Mouse (Mus musculus) lung, embryonic 14.5 days (tissue): ENCODE data around the gene Zfp82. TPM values are rescaled to one million over a fixed set of nuclear protein-coding genes. Genes with fewer than 3 reads are reported as not detected.

Source experiments
- ATAC-seq: fragments of 200-750 bp; cut with Nextera tagmentation; 2 replicates; pipeline ENCODE4 v1.8.0; 2017; ENCODE audit warnings: mild to moderate bottlenecking, moderate TSS enrichment, moderate library complexity; ENCODE audit not compliant: insufficient read depth
- DNase-seq: peaks from one replicate; pipeline ENCODE4 v3.0.0-alpha.2; 2015
- H3K27ac ChIP-seq: fragments of 300-500 bp; sonication (generic); 2 replicates; pipeline ENCODE4 v1.5.1; 2014; ENCODE audit warnings: low read depth, mild to moderate bottlenecking, moderate library complexity
- H3K27me3 ChIP-seq: fragments of 300-500 bp; sonication (generic); 2 replicates; pipeline ENCODE4 v1.6.1; 2014; ENCODE audit warnings: low read length, control low read depth; ENCODE audit not compliant: insufficient read depth
- H3K36me3 ChIP-seq: fragments of 300-500 bp; sonication (generic); 2 replicates; pipeline ENCODE4 v1.6.1; 2014; ENCODE audit warnings: control low read depth; ENCODE audit not compliant: insufficient read depth
- H3K4me1 ChIP-seq: fragments of 300-500 bp; sonication (generic); 2 replicates; pipeline ENCODE4 v1.6.1; 2014; ENCODE audit warnings: antibody characterized with exemption, control low read depth; ENCODE audit not compliant: insufficient read depth
- H3K4me2 ChIP-seq: fragments of 300-500 bp; sonication (generic); 2 replicates; pipeline ENCODE4 v1.6.1; 2014; ENCODE audit warnings: mild to moderate bottlenecking
- H3K4me3 ChIP-seq: fragments of 300-500 bp; sonication (generic); 2 replicates; pipeline ENCODE4 v1.5.1; 2014; ENCODE audit warnings: low read depth, low read length
- H3K9ac ChIP-seq: fragments of 300-500 bp; sonication (generic); 2 replicates; pipeline ENCODE4 v1.6.1; 2014
- H3K9me3 ChIP-seq: fragments of 300-500 bp; sonication (generic); 2 replicates; pipeline ENCODE4 v1.6.1; 2016; ENCODE audit warnings: low read depth, low read length, control low read depth
- CTCF ChIP-seq: IDR thresholded peaks from 2 replicates; pipeline ENCODE4 v1.5.1; 2016; ENCODE audit warnings: antibody characterized with exemption, low read depth
- WGBS: fragments of 180-500 bp; shearing (Covaris S2); extraction: QIAGEN DNeasy Blood & Tissue Kit; methylation state at CpG from one replicate; pipeline ENCODE4 v1.1.7; 2014; 5-methylcytosine and 5-hydroxymethylcytosine counted together
- polyA plus RNA-seq: library from polyadenylated mRNA; unstranded; fragments of >200 nt; fragmentation: Nextera tagmentation; extraction: Ambion mirVana; gene quantifications from 2 replicates; pipeline ENCODE4 v1.2.1, GENCODE M21; 2014

The Zfp82 gene
- polyA plus RNA-seq, 1 experiment from 2014 or later: 4.5 TPM

DNA sequence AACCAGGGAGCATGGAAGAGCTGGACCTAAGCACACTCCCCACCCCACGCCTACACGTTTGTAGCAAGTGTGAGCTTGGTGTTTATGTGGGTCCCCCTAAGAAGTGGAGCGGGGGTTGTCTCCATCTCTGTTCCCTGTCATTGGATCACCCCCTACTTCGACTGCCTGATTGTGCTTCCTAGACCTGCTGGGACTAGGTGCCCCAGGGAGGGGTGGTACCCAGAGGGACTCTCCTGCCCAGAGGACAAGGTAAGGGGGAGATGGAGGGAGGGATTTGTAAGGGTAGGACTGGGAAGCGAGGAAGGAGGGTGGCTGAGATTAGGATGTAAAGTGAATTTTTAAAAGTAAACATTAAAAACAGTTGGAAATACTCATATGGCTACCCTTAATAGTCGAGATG, 16.7 kb upstream of the Zfp82 start:
- peaks cover 25% of the 10 kb centered on the region for H3K36me3 ChIP-seq
- H3K9ac ChIP-seq: peak overlapping the region; percentile 69
- no peaks in the 10 kb centered on the region for H3K27me3 ChIP-seq
- peak overlapping the region; percentile 62 for H3K4me3 ChIP-seq
- 0 out of 2 replicates have a peak, but pooled peaks cover 4% of the 10 kb centered on the region for H3K4me1 ChIP-seq
- no peak for TF ChIP-seq CTCF
- H3K9me3 ChIP-seq: no peaks in the 10 kb centered on the region
- 6% methylated on average over 6 of the region's 6 CpGs for WGBS
- no peak overlapping the region for H3K27ac ChIP-seq
- no peak for ATAC-seq
- H3K4me2 ChIP-seq: peak overlapping the region; percentile 76
- no peak for DNase-seq

DNA sequence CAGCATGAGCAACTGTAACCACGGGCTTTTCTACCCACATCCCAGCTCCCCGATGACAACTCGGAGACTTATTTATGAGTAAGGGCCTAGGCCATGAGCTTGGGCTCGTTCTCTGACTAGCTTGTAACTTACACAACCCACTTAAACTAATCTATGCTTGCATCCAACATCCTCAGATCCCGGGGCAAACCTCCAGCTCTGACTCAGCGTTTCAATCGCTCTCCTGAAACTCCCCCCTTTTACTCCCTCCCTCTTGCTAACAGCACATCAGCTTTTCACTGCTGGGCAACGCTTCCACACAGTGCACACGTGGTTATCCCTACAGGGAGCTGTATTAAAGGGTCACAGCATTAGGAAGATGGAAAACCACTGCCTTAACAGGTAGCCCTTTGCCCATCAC, 13.8 kb upstream of the Zfp82 start:
- TF ChIP-seq CTCF: no peak
- no peaks in the 10 kb centered on the region for H3K9me3 ChIP-seq
- H3K4me2 ChIP-seq: no peak overlapping the region
- H3K27ac ChIP-seq: no peak overlapping the region
- ATAC-seq (no peak), DNase-seq (no peak)
- 0 out of 2 replicates have a peak, but pooled peaks cover 4% of the 10 kb centered on the region for H3K4me1 ChIP-seq
- no peaks in the 10 kb centered on the region for H3K27me3 ChIP-seq
- H3K4me3 ChIP-seq: no peak overlapping the region
- no peak overlapping the region for H3K9ac ChIP-seq
- peaks cover 29% of the 10 kb centered on the region for H3K36me3 ChIP-seq
- WGBS: 88% methylated on average over 9 of the region's 9 CpGs

DNA sequence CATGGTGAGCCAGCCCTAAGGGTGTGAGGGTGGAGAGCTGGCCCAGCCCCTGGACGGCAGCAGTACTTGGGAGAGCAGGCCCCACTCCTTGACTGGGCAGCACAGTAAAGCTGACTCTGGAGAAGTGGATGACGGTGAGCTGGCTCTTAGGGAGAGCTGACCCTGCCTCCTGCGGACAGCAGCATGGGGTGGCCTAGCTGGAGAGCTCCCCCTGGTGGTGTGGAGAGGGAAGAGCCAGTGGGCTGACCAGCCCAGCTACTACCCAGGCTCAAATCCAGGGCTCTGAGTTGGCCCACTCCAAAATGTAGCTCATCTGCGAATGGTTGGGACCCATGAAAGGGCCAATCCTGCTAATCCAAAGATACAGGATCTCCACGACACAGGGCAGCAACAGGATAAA, 8.1 kb downstream of the Zfp82 start:
- Histone ChIP-seq H3K4me2 (no peak overlapping the region), H3K27me3 (no peaks in the 10 kb centered on the region), H3K9me3 (no peaks in the 10 kb centered on the region), H3K4me1 (no peaks in the 10 kb centered on the region), H3K27ac (no peak overlapping the region), H3K9ac (no peak overlapping the region), H3K36me3 (peaks cover 51% of the 10 kb centered on the region), H3K4me3 (no peak overlapping the region)
- 72% methylated on average over 5 of the region's 5 CpGs for WGBS
- ATAC-seq (no peak), DNase-seq (no peak)
- peak; percentile 36 for TF ChIP-seq CTCF

DNA sequence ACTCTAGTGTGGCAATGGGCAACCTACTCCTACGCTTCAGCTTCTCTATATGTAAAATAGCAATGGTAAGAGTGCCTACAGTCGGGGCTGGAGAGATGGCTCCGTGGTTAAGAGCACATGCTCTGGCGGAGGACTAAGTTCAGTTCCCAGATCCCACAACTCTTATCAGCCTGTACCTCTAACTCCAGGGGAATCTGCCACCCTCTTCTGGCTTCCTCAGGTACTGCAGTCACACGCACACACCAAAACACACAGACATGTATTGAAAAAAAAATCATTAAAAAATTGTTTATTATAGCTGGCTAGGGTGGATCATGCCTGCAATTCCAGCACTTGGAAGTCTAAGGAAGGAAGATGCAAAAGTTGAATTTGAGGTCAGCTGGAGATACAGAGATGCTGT, 10.2 kb downstream of the Zfp82 start:
- peak; percentile 54 for TF ChIP-seq CTCF
- H3K4me3 ChIP-seq: no peak overlapping the region
- no peaks in the 10 kb centered on the region for H3K27me3 ChIP-seq
- no peak overlapping the region for H3K9ac ChIP-seq
- ATAC-seq (no peak), DNase-seq (peak; percentile 37)
- no peak overlapping the region for H3K27ac ChIP-seq
- WGBS: 85% methylated on average over 5 of the region's 5 CpGs
- H3K4me2 ChIP-seq: no peak overlapping the region
- no peaks in the 10 kb centered on the region for H3K9me3 ChIP-seq
- peaks cover 60% of the 10 kb centered on the region for H3K36me3 ChIP-seq
- no peaks in the 10 kb centered on the region for H3K4me1 ChIP-seq

DNA sequence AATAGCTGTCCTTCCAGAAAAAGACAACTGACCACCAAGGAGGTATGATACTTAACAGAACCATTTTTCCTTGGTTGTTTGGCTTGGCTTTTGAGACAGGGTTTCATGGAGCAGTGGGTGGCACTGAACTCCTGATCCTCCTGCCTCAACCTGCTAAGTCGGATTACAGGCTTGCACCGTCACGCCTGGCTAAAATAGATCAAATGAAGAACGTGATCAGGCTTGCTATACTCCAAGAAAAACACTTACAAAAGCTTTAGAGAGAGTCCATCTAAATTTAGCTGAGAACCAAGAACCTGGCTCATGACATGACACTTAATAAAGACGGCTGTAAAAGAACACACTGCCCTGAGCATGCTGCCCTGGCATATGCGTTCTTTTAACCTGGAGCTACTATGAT, 12.4 kb downstream of the Zfp82 start:
- no peak for TF ChIP-seq CTCF
- peaks cover 65% of the 10 kb centered on the region for H3K36me3 ChIP-seq
- no peaks in the 10 kb centered on the region for H3K9me3 ChIP-seq
- H3K27me3 ChIP-seq: no peaks in the 10 kb centered on the region
- WGBS: 83% methylated on average over 6 of the region's 6 CpGs
- no peak overlapping the region for H3K4me2 ChIP-seq
- no peaks in the 10 kb centered on the region for H3K4me1 ChIP-seq
- no peak for ATAC-seq
- DNase-seq: no peak
- no peak overlapping the region for H3K9ac ChIP-seq
- H3K27ac ChIP-seq: no peak overlapping the region
- H3K4me3 ChIP-seq: no peak overlapping the region

DNA sequence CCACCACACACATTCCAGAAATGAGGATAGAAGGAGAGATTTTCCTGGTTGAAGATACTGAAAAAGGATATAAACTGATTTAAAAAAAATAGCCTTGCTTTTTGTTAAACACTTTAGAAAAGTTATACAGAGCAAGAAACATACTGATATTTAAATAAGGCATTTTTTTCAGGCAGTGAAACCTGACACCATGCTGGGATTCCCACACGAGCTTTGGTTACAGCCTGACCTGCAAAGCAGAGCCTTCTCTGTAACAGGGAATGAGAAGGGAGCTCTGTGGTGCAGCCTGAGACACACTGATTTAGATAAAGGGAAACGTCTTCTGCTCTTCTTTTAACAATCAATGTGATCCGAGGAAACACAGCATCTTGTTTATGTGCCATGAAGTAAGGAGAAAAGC, 19.1 kb downstream of the Zfp82 start:
- H3K4me1 ChIP-seq: peaks cover 8% of the 10 kb centered on the region
- H3K9ac ChIP-seq: peak overlapping the region; percentile 9; the same call in 1 of the 2 replicates
- TF ChIP-seq CTCF: no peak
- no peak overlapping the region for H3K4me3 ChIP-seq
- no peaks in the 10 kb centered on the region for H3K27me3 ChIP-seq
- no peak overlapping the region for H3K4me2 ChIP-seq
- no peak overlapping the region for H3K27ac ChIP-seq
- no peak for ATAC-seq
- H3K36me3 ChIP-seq: peaks cover 22% of the 10 kb centered on the region
- WGBS: under 1% methylated on average over 3 of the region's 3 CpGs
- DNase-seq: peak; percentile 54
- H3K9me3 ChIP-seq: no peaks in the 10 kb centered on the region

DNA sequence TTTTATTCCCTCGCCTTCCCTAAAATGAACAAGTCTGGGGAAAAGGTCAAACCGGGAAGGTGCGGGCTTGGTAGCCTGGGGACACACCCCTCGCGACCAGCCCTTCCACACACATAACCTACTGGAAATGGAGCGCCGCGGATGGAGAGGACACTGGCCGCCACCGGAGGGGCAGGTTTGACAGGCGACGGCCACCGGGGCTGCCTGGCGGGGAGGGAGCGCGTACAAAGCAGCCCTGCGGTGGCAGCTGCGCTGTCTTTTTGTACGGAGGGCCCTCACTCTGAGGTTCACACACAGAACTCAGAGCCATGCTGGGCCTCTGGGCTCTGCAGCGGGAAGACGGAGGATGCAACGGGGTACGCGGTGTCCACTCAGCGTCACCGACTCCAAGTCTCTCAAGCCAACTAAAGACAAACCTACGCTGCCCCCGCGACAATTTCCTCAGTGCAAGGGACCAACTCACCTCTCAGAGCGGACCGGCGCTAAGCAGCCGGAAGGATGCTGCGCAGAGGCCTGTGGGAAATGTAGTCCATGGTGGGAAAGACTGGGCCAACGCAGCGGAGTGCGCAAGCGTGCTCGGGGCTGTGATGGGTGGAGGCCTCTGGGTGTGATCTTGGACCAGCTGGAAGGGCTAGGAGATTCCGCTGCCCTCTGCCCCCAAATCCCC, 21.7 kb downstream of the Zfp82 start, which contains the start of gene Zfp14:
Zfp14 (minus strand) TSS at position 499 of the 667 bp plus-strand sequence.
- DNase-seq (peak; percentile 95), ATAC-seq (peak; percentile 99)
- TF ChIP-seq CTCF: no peak
- under 1% methylated on average over 40 of the region's 40 CpGs for WGBS
- Histone ChIP-seq H3K9ac (peak within 1 kb of the TSS; percentile 71), H3K4me2 (peak within 1 kb of the TSS; percentile 89), H3K9me3 (no peaks in the 10 kb centered on the region), H3K36me3 (peaks cover 5% of the 10 kb centered on the region; the same call in 1 of the 2 replicates), H3K4me3 (peak within 1 kb of the TSS; percentile 72), H3K27ac (peak within 1 kb of the TSS; percentile 81), H3K4me1 (peaks cover 8% of the 10 kb centered on the region), H3K27me3 (no peaks in the 10 kb centered on the region)
